Mouse (Mus musculus): ENCODE measurements around the gene D430041D05Rik. TPM values are rescaled to one million over a fixed set of nuclear protein-coding genes. Genes with fewer than 3 reads are reported as not detected.

D430041D05Rik gene
- polyA plus RNA-seq, 1 experiment from 2014 or later: 3.6 TPM

DNA sequence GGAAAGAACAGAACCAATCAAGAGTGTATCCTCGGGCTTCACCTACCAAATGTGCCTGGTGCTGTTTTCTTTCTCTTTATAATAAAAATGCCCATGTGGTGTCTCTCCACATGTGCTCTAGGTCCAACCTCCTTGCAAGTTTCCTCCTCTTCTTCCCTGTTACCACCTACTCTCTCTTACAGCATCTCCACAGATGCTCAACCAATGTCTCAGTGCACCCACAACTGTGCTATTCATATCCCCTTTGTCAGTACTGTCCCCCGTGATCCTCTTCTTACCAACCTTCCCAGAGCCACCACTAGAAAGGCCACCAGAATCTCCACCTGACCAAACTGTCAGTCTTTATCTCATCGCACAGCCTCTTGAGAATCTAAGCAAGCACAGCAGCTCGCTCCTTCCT is 184.8 kb downstream of the D430041D05Rik start:
- Histone ChIP-seq H3K36me3 (ENCODE audit: control insufficient read depth, insufficient read depth, low read length) (no peaks in the 10 kb centered on the region), H3K4me2 (ENCODE audit: low read depth) (no peak overlapping the region), H3K4me1 (ENCODE audit: control insufficient read depth, insufficient read depth, low read length) (no peaks in the 10 kb centered on the region), H3K27ac (ENCODE audit: low read depth, low read length) (no peak overlapping the region), H3K9ac (ENCODE audit: low read length) (no peak overlapping the region), H3K27me3 (ENCODE audit: control insufficient read depth, insufficient read depth, low read length) (no peaks in the 10 kb centered on the region), H3K4me3 (ENCODE audit: low read depth, low read length) (no peak overlapping the region), H3K9me3 (ENCODE audit: control insufficient read depth, low read length) (no peaks in the 10 kb centered on the region)
- ATAC-seq (ENCODE audit: insufficient read depth, low FRiP score, low TSS enrichment) (no peak), DNase-seq (ENCODE audit: low spot score) (no peak)
- 91% methylated on average over 4 of the region's 4 CpGs for WGBS

DNA sequence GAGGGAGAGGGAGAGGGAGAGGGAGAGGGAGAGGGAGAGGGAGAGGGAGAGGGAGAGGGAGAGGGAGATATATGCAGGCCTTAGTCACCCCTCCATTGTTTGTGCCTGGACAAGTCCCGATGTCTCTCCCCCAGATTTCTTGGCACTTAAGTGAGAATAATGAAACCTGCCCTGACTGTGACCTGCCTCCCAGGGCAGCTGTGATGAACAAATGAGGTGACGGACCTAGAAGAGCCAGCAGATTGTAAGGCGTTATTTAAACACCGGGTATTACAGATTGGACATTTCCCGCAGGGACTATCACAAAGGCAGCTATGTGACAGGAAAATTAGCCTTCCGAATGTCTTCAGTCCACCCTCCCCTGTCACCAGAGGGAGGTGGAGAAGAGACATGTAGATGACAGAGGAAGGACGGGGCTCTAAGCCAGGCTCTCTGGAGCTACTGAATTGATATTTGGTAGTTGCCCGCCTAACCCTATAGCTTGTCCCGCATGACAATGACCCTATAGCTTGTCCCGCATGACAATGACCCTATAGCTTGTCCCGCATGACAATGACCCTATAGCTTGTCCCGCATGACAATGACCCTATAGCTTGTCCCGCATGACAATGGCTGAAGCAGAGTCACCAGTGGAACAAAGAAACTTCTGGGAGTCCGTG is 191.0 kb downstream of the D430041D05Rik start:
- Histone ChIP-seq H3K36me3 (ENCODE audit: control insufficient read depth, insufficient read depth, low read length) (no peaks in the 10 kb centered on the region; the same call in 1 of the 2 replicates), H3K4me2 (ENCODE audit: low read depth) (no peak overlapping the region), H3K4me1 (ENCODE audit: control insufficient read depth, insufficient read depth, low read length) (peaks cover 10% of the 10 kb centered on the region; the same call in 1 of the 2 replicates), H3K9me3 (ENCODE audit: control insufficient read depth, low read length) (no peaks in the 10 kb centered on the region), H3K4me3 (ENCODE audit: low read depth, low read length) (no peak overlapping the region), H3K27ac (ENCODE audit: low read depth, low read length) (no peak overlapping the region), H3K9ac (ENCODE audit: low read length) (no peak overlapping the region), H3K27me3 (ENCODE audit: control insufficient read depth, insufficient read depth, low read length) (no peaks in the 10 kb centered on the region)
- peak; percentile 50 for DNase-seq (ENCODE audit: low spot score)
- WGBS: 46% methylated on average over 14 of the region's 14 CpGs
- peak; percentile 53; the same call in 1 of the 2 replicates for ATAC-seq (ENCODE audit: insufficient read depth, low FRiP score, low TSS enrichment)

DNA sequence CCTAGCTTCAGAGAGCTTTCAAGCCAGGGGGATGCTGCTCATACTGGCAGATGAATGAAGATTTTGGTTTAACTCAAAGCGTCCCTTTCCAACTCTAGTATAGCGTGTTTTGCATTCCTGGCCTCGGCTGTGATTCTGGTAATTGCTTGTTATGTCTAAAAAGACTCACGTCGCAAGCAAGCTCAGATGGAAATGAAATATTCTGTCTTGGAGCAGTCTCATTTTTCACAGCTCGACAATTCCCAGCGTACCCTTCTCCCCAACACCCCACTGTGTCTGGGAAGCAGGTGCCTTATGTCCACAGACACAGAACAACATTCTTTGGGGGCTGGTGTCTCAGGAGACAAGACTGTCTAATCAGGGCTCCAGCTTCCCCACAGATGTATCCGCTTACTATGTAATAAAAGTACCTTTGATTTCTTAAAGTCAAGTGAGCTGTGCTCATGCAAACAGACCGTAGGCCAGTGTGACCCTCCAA is 192.2 kb downstream of the D430041D05Rik start:
- H3K4me3 ChIP-seq (ENCODE audit: low read depth, low read length): no peak overlapping the region
- H3K9me3 ChIP-seq (ENCODE audit: control insufficient read depth, low read length): no peaks in the 10 kb centered on the region
- ATAC-seq (ENCODE audit: insufficient read depth, low FRiP score, low TSS enrichment): no peak
- no peak overlapping the region for H3K9ac ChIP-seq (ENCODE audit: low read length)
- no peak overlapping the region for H3K27ac ChIP-seq (ENCODE audit: low read depth, low read length)
- no peak for DNase-seq (ENCODE audit: low spot score)
- H3K36me3 ChIP-seq (ENCODE audit: control insufficient read depth, insufficient read depth, low read length): no peaks in the 10 kb centered on the region; the same call in 1 of the 2 replicates
- peaks cover 10% of the 10 kb centered on the region; the same call in 1 of the 2 replicates for H3K4me1 ChIP-seq (ENCODE audit: control insufficient read depth, insufficient read depth, low read length)
- no peak overlapping the region for H3K4me2 ChIP-seq (ENCODE audit: low read depth)
- 57% methylated on average over 9 of the region's 9 CpGs for WGBS
- no peaks in the 10 kb centered on the region for H3K27me3 ChIP-seq (ENCODE audit: control insufficient read depth, insufficient read depth, low read length)

DNA sequence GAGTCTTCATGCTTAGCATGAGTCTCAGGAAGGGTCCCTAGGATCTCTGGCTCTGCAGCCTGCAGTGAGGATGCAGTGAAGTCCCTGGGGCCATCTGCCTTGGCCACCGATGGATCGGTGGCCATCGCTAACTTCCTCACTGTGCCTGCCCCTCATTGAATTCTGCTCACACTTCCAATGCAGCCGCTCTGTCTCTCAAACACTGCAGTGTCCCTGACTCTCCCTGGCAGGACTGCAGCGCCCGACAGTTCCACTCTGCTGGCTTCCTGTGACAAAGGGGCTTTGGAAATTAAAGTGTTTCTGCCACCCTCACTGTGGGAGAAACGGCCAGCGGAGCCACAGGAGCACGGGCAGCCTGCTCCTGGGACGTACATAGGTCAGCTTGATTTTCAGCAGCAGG is 192.7 kb downstream of the D430041D05Rik start:
- 65% methylated on average over 10 of the region's 10 CpGs for WGBS
- H3K4me1 ChIP-seq (ENCODE audit: control insufficient read depth, insufficient read depth, low read length): peaks cover 10% of the 10 kb centered on the region; the same call in 1 of the 2 replicates
- no peak for DNase-seq (ENCODE audit: low spot score)
- H3K27me3 ChIP-seq (ENCODE audit: control insufficient read depth, insufficient read depth, low read length): no peaks in the 10 kb centered on the region
- no peaks in the 10 kb centered on the region; the same call in 1 of the 2 replicates for H3K36me3 ChIP-seq (ENCODE audit: control insufficient read depth, insufficient read depth, low read length)
- H3K9me3 ChIP-seq (ENCODE audit: control insufficient read depth, low read length): no peaks in the 10 kb centered on the region
- no peak overlapping the region for H3K4me3 ChIP-seq (ENCODE audit: low read depth, low read length)
- no peak for ATAC-seq (ENCODE audit: insufficient read depth, low FRiP score, low TSS enrichment)
- no peak overlapping the region for H3K4me2 ChIP-seq (ENCODE audit: low read depth)
- H3K9ac ChIP-seq (ENCODE audit: low read length): no peak overlapping the region
- H3K27ac ChIP-seq (ENCODE audit: low read depth, low read length): no peak overlapping the region

DNA sequence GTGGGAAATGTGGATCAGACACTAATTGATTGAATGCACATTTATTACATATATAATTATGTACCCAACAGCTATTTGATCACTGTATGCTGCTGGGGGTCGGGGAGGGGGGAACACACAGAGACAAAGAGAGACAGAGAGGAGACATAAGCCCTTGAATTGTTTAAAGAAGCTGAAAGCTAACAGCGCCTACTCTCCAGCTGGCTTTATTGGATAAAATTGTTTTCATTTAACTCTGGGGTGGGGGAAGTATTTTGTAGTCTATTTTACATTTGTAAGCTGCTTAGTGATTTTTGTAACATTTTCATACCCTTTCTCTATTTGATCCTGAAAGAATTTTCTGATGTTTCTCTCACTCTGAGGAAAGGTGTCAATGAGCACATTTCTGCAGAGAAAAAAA is 201.4 kb downstream of the D430041D05Rik start:
- no peaks in the 10 kb centered on the region for H3K27me3 ChIP-seq (ENCODE audit: control insufficient read depth, insufficient read depth, low read length)
- no peak overlapping the region for H3K27ac ChIP-seq (ENCODE audit: low read depth, low read length)
- H3K36me3 ChIP-seq (ENCODE audit: control insufficient read depth, insufficient read depth, low read length): no peaks in the 10 kb centered on the region
- 88% methylated on average over 2 of the region's 2 CpGs for WGBS
- no peak overlapping the region for H3K9ac ChIP-seq (ENCODE audit: low read length)
- no peak overlapping the region for H3K4me2 ChIP-seq (ENCODE audit: low read depth)
- H3K4me1 ChIP-seq (ENCODE audit: control insufficient read depth, insufficient read depth, low read length): peaks cover 5% of the 10 kb centered on the region
- H3K4me3 ChIP-seq (ENCODE audit: low read depth, low read length): no peak overlapping the region
- DNase-seq (ENCODE audit: low spot score) (no peak), ATAC-seq (ENCODE audit: insufficient read depth, low FRiP score, low TSS enrichment) (no peak)
- no peaks in the 10 kb centered on the region for H3K9me3 ChIP-seq (ENCODE audit: control insufficient read depth, low read length)

DNA sequence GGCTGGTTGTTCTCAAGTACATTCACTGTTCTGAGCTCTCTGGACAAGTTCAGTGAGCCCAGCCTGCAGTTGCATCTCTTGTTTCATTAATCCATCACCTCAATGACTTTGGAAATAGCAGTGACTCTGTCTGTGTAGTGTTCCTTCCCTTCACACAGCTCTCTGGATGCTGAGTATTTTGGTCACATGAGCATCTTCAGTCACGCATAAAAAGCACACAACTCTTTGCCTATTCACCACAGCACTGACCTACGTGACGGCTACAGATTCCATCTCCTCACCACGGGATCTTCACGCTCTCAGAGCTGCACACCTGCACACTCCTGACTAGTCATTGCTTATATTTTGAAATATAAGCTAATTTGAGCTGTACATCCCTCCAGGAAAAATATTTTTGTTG is 202.4 kb downstream of the D430041D05Rik start:
- no peaks in the 10 kb centered on the region for H3K27me3 ChIP-seq (ENCODE audit: control insufficient read depth, insufficient read depth, low read length)
- no peaks in the 10 kb centered on the region for H3K9me3 ChIP-seq (ENCODE audit: control insufficient read depth, low read length)
- H3K27ac ChIP-seq (ENCODE audit: low read depth, low read length): no peak overlapping the region
- no peak overlapping the region for H3K4me3 ChIP-seq (ENCODE audit: low read depth, low read length)
- ATAC-seq (ENCODE audit: insufficient read depth, low FRiP score, low TSS enrichment): 0 out of 2 replicates have a peak, but pooled peaks have one; percentile 13
- peaks cover 5% of the 10 kb centered on the region for H3K4me1 ChIP-seq (ENCODE audit: control insufficient read depth, insufficient read depth, low read length)
- no peak for DNase-seq (ENCODE audit: low spot score)
- H3K36me3 ChIP-seq (ENCODE audit: control insufficient read depth, insufficient read depth, low read length): no peaks in the 10 kb centered on the region
- no peak overlapping the region for H3K4me2 ChIP-seq (ENCODE audit: low read depth)
- no peak overlapping the region for H3K9ac ChIP-seq (ENCODE audit: low read length)
- WGBS: 76% methylated on average over 5 of the region's 5 CpGs

DNA sequence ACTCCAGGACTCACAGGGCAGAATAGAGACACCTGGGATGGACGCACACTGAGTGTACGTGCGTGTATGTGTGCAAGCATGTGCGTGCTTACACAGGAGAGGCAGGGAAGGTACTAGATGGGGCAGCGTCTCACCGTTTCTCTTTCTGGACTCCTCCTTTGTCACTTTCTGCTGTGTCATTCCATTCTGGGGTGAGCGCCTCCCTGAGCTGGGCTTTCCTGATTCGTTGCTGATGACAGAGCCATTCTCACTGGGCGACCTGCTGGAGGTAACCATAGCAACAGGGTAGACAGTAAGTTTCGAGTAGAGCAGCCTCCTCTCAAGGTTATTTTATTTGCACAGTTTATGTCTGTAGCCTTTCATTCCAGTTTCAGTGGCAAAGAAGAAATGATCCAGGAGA is 202.9 kb downstream of the D430041D05Rik start:
- peaks cover 5% of the 10 kb centered on the region for H3K4me1 ChIP-seq (ENCODE audit: control insufficient read depth, insufficient read depth, low read length)
- H3K9ac ChIP-seq (ENCODE audit: low read length): no peak overlapping the region
- DNase-seq (ENCODE audit: low spot score) (peak; percentile 44), ATAC-seq (ENCODE audit: insufficient read depth, low FRiP score, low TSS enrichment) (peak; percentile 78)
- H3K9me3 ChIP-seq (ENCODE audit: control insufficient read depth, low read length): no peaks in the 10 kb centered on the region
- no peaks in the 10 kb centered on the region for H3K36me3 ChIP-seq (ENCODE audit: control insufficient read depth, insufficient read depth, low read length)
- 28% methylated on average over 10 of the region's 10 CpGs for WGBS
- no peaks in the 10 kb centered on the region for H3K27me3 ChIP-seq (ENCODE audit: control insufficient read depth, insufficient read depth, low read length)
- H3K27ac ChIP-seq (ENCODE audit: low read depth, low read length): no peak overlapping the region
- H3K4me2 ChIP-seq (ENCODE audit: low read depth): no peak overlapping the region
- no peak overlapping the region for H3K4me3 ChIP-seq (ENCODE audit: low read depth, low read length)

DNA sequence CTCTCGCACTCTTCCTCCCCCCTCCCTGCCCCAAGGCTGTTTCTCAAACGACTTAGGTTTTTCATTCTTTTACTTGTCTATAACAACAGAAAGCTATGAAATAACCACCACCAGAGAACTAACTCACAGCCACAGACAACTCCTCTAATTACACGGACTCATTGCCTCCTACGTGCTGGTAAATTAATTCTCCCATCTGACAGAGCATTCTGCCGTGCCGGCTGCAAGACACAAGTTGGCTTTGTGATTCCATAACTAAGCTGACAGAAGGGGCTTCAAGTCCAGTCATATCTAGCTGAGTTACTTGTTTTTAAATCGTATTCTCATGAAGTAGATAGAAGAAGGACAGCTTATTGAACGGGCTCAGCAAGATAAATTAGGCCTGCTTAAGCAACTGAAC is 205.2 kb downstream of the D430041D05Rik start:
- Histone ChIP-seq H3K9me3 (ENCODE audit: control insufficient read depth, low read length) (no peaks in the 10 kb centered on the region), H3K4me2 (ENCODE audit: low read depth) (no peak overlapping the region), H3K27me3 (ENCODE audit: control insufficient read depth, insufficient read depth, low read length) (no peaks in the 10 kb centered on the region), H3K4me3 (ENCODE audit: low read depth, low read length) (no peak overlapping the region), H3K4me1 (ENCODE audit: control insufficient read depth, insufficient read depth, low read length) (peaks cover 5% of the 10 kb centered on the region), H3K9ac (ENCODE audit: low read length) (no peak overlapping the region), H3K36me3 (ENCODE audit: control insufficient read depth, insufficient read depth, low read length) (no peaks in the 10 kb centered on the region), H3K27ac (ENCODE audit: low read depth, low read length) (no peak overlapping the region)
- 63% methylated on average over 8 of the region's 8 CpGs for WGBS
- ATAC-seq (ENCODE audit: insufficient read depth, low FRiP score, low TSS enrichment) (no peak), DNase-seq (ENCODE audit: low spot score) (no peak)

DNA sequence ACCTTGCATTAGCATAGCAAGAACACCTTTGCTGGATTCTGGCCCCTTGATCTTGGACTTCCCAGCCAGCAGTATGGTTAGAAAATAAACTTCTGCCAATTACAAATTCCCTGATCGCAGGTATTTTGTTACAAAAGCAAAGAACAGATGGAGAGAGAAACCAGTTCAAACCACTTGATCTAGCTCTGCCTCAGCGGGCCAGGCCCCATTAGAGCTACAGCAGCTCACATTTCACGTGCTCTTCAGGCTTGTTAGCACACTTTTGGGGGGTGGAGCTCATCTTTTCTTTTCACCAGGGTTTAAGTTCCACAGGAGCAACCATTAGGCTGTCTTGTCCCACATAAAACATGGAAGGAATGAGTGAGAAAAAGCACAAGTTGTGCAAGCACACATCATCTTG is 210.6 kb downstream of the D430041D05Rik start:
- no peaks in the 10 kb centered on the region for H3K27me3 ChIP-seq (ENCODE audit: control insufficient read depth, insufficient read depth, low read length)
- no peak overlapping the region for H3K4me3 ChIP-seq (ENCODE audit: low read depth, low read length)
- H3K4me2 ChIP-seq (ENCODE audit: low read depth): no peak overlapping the region
- ATAC-seq (ENCODE audit: insufficient read depth, low FRiP score, low TSS enrichment) (no peak), DNase-seq (ENCODE audit: low spot score) (no peak)
- 38% methylated on average over 3 of the region's 3 CpGs for WGBS
- no peaks in the 10 kb centered on the region for H3K9me3 ChIP-seq (ENCODE audit: control insufficient read depth, low read length)
- H3K27ac ChIP-seq (ENCODE audit: low read depth, low read length): no peak overlapping the region
- no peaks in the 10 kb centered on the region for H3K4me1 ChIP-seq (ENCODE audit: control insufficient read depth, insufficient read depth, low read length)
- H3K9ac ChIP-seq (ENCODE audit: low read length): no peak overlapping the region
- H3K36me3 ChIP-seq (ENCODE audit: control insufficient read depth, insufficient read depth, low read length): no peaks in the 10 kb centered on the region
